8 mouse cellular contexts compared by ENCODE assay signal in genomic region chr11:119238305-119238721, GRCm38 (mm10). TPM values are rescaled to one million over a fixed set of nuclear protein-coding genes. Genes with fewer than 3 reads are reported as not detected.
DNase-seq lines count a peak whose midpoint lies in the region; ATAC-seq lines count a peak whose summit lies in the region.

No protein-coding gene starts in this region.

- no peaks in the 10 kb centered on the region for H3K9me3 ChIP-seq in embryonic facial prominence, embryonic 11.5 days (replicated peaks; ENCODE audit: control insufficient read depth, low read length)

- WGBS in embryonic facial prominence, embryonic 11.5 days: 23% methylated on average over 11 of the region's 11 CpGs

- no peak overlapping the region for H3K27ac ChIP-seq in embryonic facial prominence, embryonic 11.5 days (replicated peaks; ENCODE audit: low read depth, low read length)

- no peaks in the 10 kb centered on the region for H3K27me3 ChIP-seq in embryonic facial prominence, embryonic 11.5 days (ENCODE audit: control insufficient read depth, insufficient read depth, low read length)
- no peaks in the 10 kb centered on the region for H3K27me3 ChIP-seq in splenic B cell, adult 2 months (ENCODE audit: control insufficient read depth, insufficient read depth, low read length, poor library complexity, severe bottlenecking)

- peak; percentile 52 for DNase-seq in layer of hippocampus, adult 9-11 months
- no peak for DNase-seq in layer of hippocampus, postnatal 14 days (ENCODE audit: low spot score in 2 of 2)
- peak; percentile 63 for DNase-seq in embryonic facial prominence, embryonic 11.5 days (ENCODE audit: low spot score)
- DNase-seq in heart, postnatal 25 days (ENCODE audit: low spot score): peak; percentile 15
- peak; percentile 71 to 80 for DNase-seq in kidney, postnatal 4 days
- DNase-seq in splenic B cell, adult 2 months (ENCODE audit: low read depth, low spot score): peak; percentile 82
- no peak for DNase-seq in right cerebral cortex, adult 18-20 months

- H3K9ac ChIP-seq in embryonic facial prominence, embryonic 11.5 days (replicated peaks; ENCODE audit: low read length): no peak overlapping the region

- H3K4me1 ChIP-seq in embryonic facial prominence, embryonic 11.5 days (ENCODE audit: control insufficient read depth, insufficient read depth, low read length): no peaks in the 10 kb centered on the region

- intact Hi-C loops in heart, postnatal 25 days (cut with DNase I): no loop called here

- peak overlapping the region; percentile 36 for H3K4me2 ChIP-seq in embryonic facial prominence, embryonic 11.5 days (ENCODE audit: low read depth, low read length)

- ATAC-seq in embryonic facial prominence, embryonic 11.5 days (replicated peaks; ENCODE audit: insufficient number of reproducible peaks, low FRiP score, low TSS enrichment, low read depth): 0 out of 2 replicates have a peak, but pooled peaks have one; percentile 31
- peak; percentile 81 for ATAC-seq in megakaryocyte-erythroid progenitor cell, adult 5-6 weeks (replicated peaks; ENCODE audit: low FRiP score, low TSS enrichment, poor library complexity, severe bottlenecking)

- no peaks in the 10 kb centered on the region for H3K36me3 ChIP-seq in embryonic facial prominence, embryonic 11.5 days (replicated peaks; ENCODE audit: control insufficient read depth, insufficient read depth, low read depth, low read length)
- H3K36me3 ChIP-seq in splenic B cell, adult 2 months (ENCODE audit: control insufficient read depth, insufficient read depth, low read length, poor library complexity, severe bottlenecking): no peaks in the 10 kb centered on the region

- no peak overlapping the region for H3K4me3 ChIP-seq in embryonic facial prominence, embryonic 11.5 days (ENCODE audit: low read depth, low read length)

RNA-seq across cellular contexts. Expression of gene Ccdc40, which starts 9.9 kb away (rescaled TPM):
- total RNA-seq in layer of hippocampus, postnatal 14 days (2021): 1 to 10 TPM; 3.3 to 5.1 TPM
- 12.1 and 13.4 TPM in 2 replicates for polyA plus RNA-seq in embryonic facial prominence, embryonic 11.5 days (2014; fragmentation: Nextera tagmentation; extraction: Ambion mirVana)
- total RNA-seq in heart, postnatal 25 days (2021): not detected
- 6.4 and 8.6 TPM in 2 replicates for total RNA-seq in megakaryocyte-erythroid progenitor cell, adult 5-6 weeks (2014; fragmentation: Nextera tagmentation)
- 4.3 and 13.1 TPM in 2 replicates for total RNA-seq in megakaryocyte-erythroid progenitor cell, adult 5-6 weeks (2017)

RNA-seq across cellular contexts. Expression of gene Tbc1d16, which starts 10.0 kb away (rescaled TPM):
- 10 to 100 TPM; 79.7 to 81.0 TPM for total RNA-seq in layer of hippocampus, postnatal 14 days (2021)
- polyA plus RNA-seq in embryonic facial prominence, embryonic 11.5 days (2014; fragmentation: Nextera tagmentation; extraction: Ambion mirVana): 9.5 and 11.9 TPM in 2 replicates
- total RNA-seq in heart, postnatal 25 days (2021): 10 to 100 TPM; 65.1 to 66.4 TPM
- 0.35 and 1.2 TPM in 2 replicates for total RNA-seq in megakaryocyte-erythroid progenitor cell, adult 5-6 weeks (2014; fragmentation: Nextera tagmentation)
- total RNA-seq in megakaryocyte-erythroid progenitor cell, adult 5-6 weeks (2017): 0.61 and 2.0 TPM in 2 replicates

RNA-seq across cellular contexts. Expression of gene Gaa, which starts 29.4 kb away (rescaled TPM):
- 100 to 1,000 TPM; 178 to 184 TPM for total RNA-seq in layer of hippocampus, postnatal 14 days (2021)
- 15.7 and 19.0 TPM in 2 replicates for polyA plus RNA-seq in embryonic facial prominence, embryonic 11.5 days (2014; fragmentation: Nextera tagmentation; extraction: Ambion mirVana)
- total RNA-seq in heart, postnatal 25 days (2021): 10 to 100 TPM; 69.6 to 73.2 TPM
- 33.7 and 44.1 TPM in 2 replicates for total RNA-seq in megakaryocyte-erythroid progenitor cell, adult 5-6 weeks (2014; fragmentation: Nextera tagmentation)
- 22.6 and 34.2 TPM in 2 replicates for total RNA-seq in megakaryocyte-erythroid progenitor cell, adult 5-6 weeks (2017)

Comparison
In these comparisons a context has a peak if more than half of its experiments do, and no peak if none do; other contexts are left out.
1. DNase-seq: peak in layer of hippocampus, adult 9-11 months (single experiment), embryonic facial prominence, embryonic 11.5 days (single experiment), heart, postnatal 25 days (single experiment), kidney, postnatal 4 days (2 of 2) and splenic B cell, adult 2 months (single experiment); none in layer of hippocampus, postnatal 14 days (0 of 2) and right cerebral cortex, adult 18-20 months (single experiment).
2. RNA of gene Tbc1d16, which starts 10.0 kb away (total RNA-seq): 79.7 to 81.0 TPM in layer of hippocampus, postnatal 14 days and 65.1 to 66.4 TPM in heart, postnatal 25 days; 0.35 to 2.0 TPM in megakaryocyte-erythroid progenitor cell, adult 5-6 weeks; every median in the first group is over 10 times any median in the second.